Mouse (Mus musculus) limb, embryonic 12.5 days (tissue): ENCODE results near the gene Fhod1. TPM values are rescaled to one million over a fixed set of nuclear protein-coding genes. Genes with fewer than 3 reads are reported as not detected.

Experiments used
- ATAC-seq: fragments of 200-750 bp; cut with Nextera tagmentation; 2 replicates; pipeline ENCODE4 v1.8.0; 2017; ENCODE audit warnings: low read depth, moderate TSS enrichment; ENCODE audit not compliant: insufficient number of reproducible peaks, insufficient read depth, low FRiP score, low TSS enrichment
- H3K27ac ChIP-seq: fragments of 300-500 bp; sonication (generic); 2 replicates; pipeline ENCODE4 v1.5.1; 2016; ENCODE audit warnings: mild to moderate bottlenecking, moderate library complexity
- H3K27me3 ChIP-seq: fragments of 300-500 bp; sonication (generic); 2 replicates; pipeline ENCODE4 v1.6.1; 2016; ENCODE audit warnings: mild to moderate bottlenecking, moderate library complexity
- H3K36me3 ChIP-seq: fragments of 300-500 bp; sonication (generic); 2 replicates; pipeline ENCODE4 v1.6.1; 2016; ENCODE audit warnings: mild to moderate bottlenecking, moderate library complexity
- H3K4me1 ChIP-seq: fragments of 300-500 bp; sonication (generic); replicated peaks from 2 replicates; pipeline ENCODE4 v1.6.1; 2016
- H3K4me2 ChIP-seq: fragments of 300-500 bp; sonication (generic); 2 replicates; pipeline ENCODE4 v1.6.1; 2016; ENCODE audit warnings: mild to moderate bottlenecking, moderate library complexity
- H3K4me3 ChIP-seq: fragments of 300-500 bp; sonication (generic); replicated peaks from 2 replicates; pipeline ENCODE4 v1.5.1; 2016; ENCODE audit warnings: mild to moderate bottlenecking
- H3K9ac ChIP-seq: fragments of 300-500 bp; sonication (generic); replicated peaks from 2 replicates; pipeline ENCODE4 v1.6.1; 2016; ENCODE audit warnings: mild to moderate bottlenecking, moderate library complexity
- H3K9me3 ChIP-seq: fragments of 300-500 bp; sonication (generic); 2 replicates; pipeline ENCODE4 v1.6.1; 2016; ENCODE audit warnings: mild to moderate bottlenecking, moderate library complexity
- WGBS: fragments of 180-500 bp; shearing (Covaris S2); methylation state at CpG from one replicate; pipeline ENCODE4 v1.1.7; 2016; 5-methylcytosine and 5-hydroxymethylcytosine counted together
- microRNA counts: library from miRNA; unstranded; fragments of <30 nt; microRNA quantifications from one replicate; lab custom pipeline; 2017
- microRNA-seq: library from miRNA; unstranded; fragments of <30 nt; microRNA quantifications from one replicate; pipeline ENCODE4, GENCODE M21; 2017
- polyA plus RNA-seq: library from polyadenylated mRNA; unstranded; fragments of >200 nt; fragmentation: Nextera tagmentation; extraction: Ambion mirVana; gene quantifications from 2 replicates; pipeline ENCODE4 v1.2.1, GENCODE M21; 2016

Fhod1 gene
- polyA plus RNA-seq, 1 experiment from 2014 or later: 1.6 TPM

- Histone ChIP-seq H3K9me3 (no peaks in the 10 kb centered on the region), H3K27me3 (peaks cover 70% of the 10 kb centered on the region), H3K36me3 (peaks cover 39% of the 10 kb centered on the region), H3K9ac (no peak overlapping the region), H3K4me2 (no peak overlapping the region), H3K4me3 (no peak overlapping the region), H3K27ac (no peak overlapping the region), H3K4me1 (peaks cover 19% of the 10 kb centered on the region)
- WGBS: 62% methylated on average over 3 of the region's 3 CpGs
- ATAC-seq: no peak
Observed at GRCm38 (mm10) chr8:105280567-105280966, 67.2 kb downstream of the Fhod1 start.

MicroRNA genes within 50 kb of the gene (microRNA counts, 519-probe panel; counts per million panel counts)
- 1,273 counts per million, percentile 3 among the panel's probes with 10 or more counts for microRNA mmu-miR-328 (lab: Ali Mortazavi, UCI)

Small RNA genes lying within 50 kb of the gene (microRNA-seq; reads per million reads assigned to microRNA genes)
- not detected for gene Gm27320
- 164 reads per million, percentile 58 among the genes with 10 or more reads in this experiment for gene Mir328

Other genes starting within 250 kb of the Fhod1 start
- gene Ces4a, start 216.2 kb downstream of the Fhod1 start, polyA plus RNA-seq: not detected in 2 replicates
- 108 and 109 TPM in 2 replicates for gene Cbfb, start 177.3 kb downstream of the Fhod1 start, polyA plus RNA-seq
- gene D230025D16Rik, start 122.8 kb downstream of the Fhod1 start, polyA plus RNA-seq: 25.9 and 27.2 TPM in 2 replicates
- 5.9 and 6.8 TPM in 2 replicates for gene B3gnt9, start 92.8 kb downstream of the Fhod1 start, polyA plus RNA-seq
- gene Tradd, start 83.3 kb downstream of the Fhod1 start, polyA plus RNA-seq: 16.0 and 16.6 TPM in 2 replicates
- gene Fbxl8, start 83.3 kb downstream of the Fhod1 start, polyA plus RNA-seq: 1.7 and 1.9 TPM in 2 replicates
- 0.13 and 0.18 TPM in 2 replicates for gene Hsf4, start 78.2 kb downstream of the Fhod1 start, polyA plus RNA-seq
- gene Nol3, start 71.8 kb downstream of the Fhod1 start, polyA plus RNA-seq: 1.6 TPM in 2 replicates
- gene 4931428F04Rik, start 58.1 kb downstream of the Fhod1 start, polyA plus RNA-seq: 15.6 and 19.6 TPM in 2 replicates
- gene Exoc3l, start 51.9 kb downstream of the Fhod1 start, polyA plus RNA-seq: 10.0 and 10.2 TPM in 2 replicates
- gene E2f4, start 50.3 kb downstream of the Fhod1 start, polyA plus RNA-seq: 75.6 and 91.3 TPM in 2 replicates
- 4.3 and 4.4 TPM in 2 replicates for gene Elmo3, start 42.4 kb downstream of the Fhod1 start, polyA plus RNA-seq
- gene Lrrc29, start 21.7 kb downstream of the Fhod1 start, polyA plus RNA-seq: 1.5 TPM in 2 replicates
- 95.6 and 109 TPM in 2 replicates for gene Tmem208, start 21.6 kb downstream of the Fhod1 start, polyA plus RNA-seq
- gene Slc9a5, start 890 bp upstream of the Fhod1 start, polyA plus RNA-seq: 7.0 and 7.6 TPM in 2 replicates
- gene Plekhg4, start 25.3 kb upstream of the Fhod1 start, polyA plus RNA-seq: 0.72 and 0.80 TPM in 2 replicates
- not detected in 2 replicates for gene Kctd19, start 65.5 kb upstream of the Fhod1 start, polyA plus RNA-seq
- 0.12 and 0.39 TPM in 2 replicates for gene Lrrc36, start 65.6 kb upstream of the Fhod1 start, polyA plus RNA-seq
- 25.3 and 28.9 TPM in 2 replicates for gene Tppp3, start 123.6 kb upstream of the Fhod1 start, polyA plus RNA-seq
- gene Zdhhc1, start 148.9 kb upstream of the Fhod1 start, polyA plus RNA-seq: 34.8 and 36.9 TPM in 2 replicates
- gene Hsd11b2, start 170.8 kb upstream of the Fhod1 start, polyA plus RNA-seq: 28.2 and 30.6 TPM in 2 replicates
- 60.5 and 61.5 TPM in 2 replicates for gene Atp6v0d1, start 218.1 kb upstream of the Fhod1 start, polyA plus RNA-seq